Mouse (Mus musculus): ENCODE measurements around the gene Kcnj15. TPM values are rescaled to one million over a fixed set of nuclear protein-coding genes. Genes with fewer than 3 reads are reported as not detected.

The Kcnj15 gene
- polyA plus RNA-seq, 1 experiment from 2014 or later, result 0.27 TPM

DNA sequence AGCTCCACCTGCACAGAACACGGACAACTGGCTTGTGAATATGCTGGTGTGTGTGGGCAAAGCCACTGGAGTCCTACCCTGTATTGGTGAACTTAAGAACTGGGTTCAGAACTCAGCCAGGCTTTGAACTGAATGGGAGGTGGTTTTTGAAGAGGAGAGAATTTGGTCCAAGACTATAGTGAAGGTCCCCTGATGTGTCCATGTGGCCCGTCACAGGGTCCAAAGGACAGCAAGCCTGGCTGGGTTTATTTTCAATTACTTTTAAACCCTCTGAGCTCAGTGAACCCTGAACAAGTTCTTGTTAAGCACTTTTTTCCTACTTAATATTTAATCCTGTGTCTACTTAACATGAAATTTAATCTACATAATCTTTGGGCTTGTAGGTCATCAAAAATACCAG, 30.3 kb downstream of the Kcnj15 start:
- Histone ChIP-seq H3K4me1 (ENCODE audit: control insufficient read depth, insufficient read depth, low read length) (no peaks in the 10 kb centered on the region), H3K4me3 (ENCODE audit: low read depth, low read length) (no peak overlapping the region), H3K9ac (replicated peaks; ENCODE audit: low read length) (no peak overlapping the region), H3K4me2 (ENCODE audit: low read depth, low read length) (no peak overlapping the region), H3K27ac (replicated peaks; ENCODE audit: low read depth, low read length) (no peak overlapping the region), H3K9me3 (replicated peaks; ENCODE audit: control insufficient read depth, low read length) (no peaks in the 10 kb centered on the region), H3K27me3 (ENCODE audit: control insufficient read depth, insufficient read depth, low read length) (no peaks in the 10 kb centered on the region), H3K36me3 (replicated peaks; ENCODE audit: control insufficient read depth, insufficient read depth, low read depth, low read length) (no peaks in the 10 kb centered on the region)
- DNase-seq (ENCODE audit: low spot score) (no peak), ATAC-seq (replicated peaks; ENCODE audit: insufficient number of reproducible peaks, low FRiP score, low TSS enrichment, low read depth) (no peak)
- WGBS, result 79% methylated on average over 2 of the region's 2 CpGs

DNA sequence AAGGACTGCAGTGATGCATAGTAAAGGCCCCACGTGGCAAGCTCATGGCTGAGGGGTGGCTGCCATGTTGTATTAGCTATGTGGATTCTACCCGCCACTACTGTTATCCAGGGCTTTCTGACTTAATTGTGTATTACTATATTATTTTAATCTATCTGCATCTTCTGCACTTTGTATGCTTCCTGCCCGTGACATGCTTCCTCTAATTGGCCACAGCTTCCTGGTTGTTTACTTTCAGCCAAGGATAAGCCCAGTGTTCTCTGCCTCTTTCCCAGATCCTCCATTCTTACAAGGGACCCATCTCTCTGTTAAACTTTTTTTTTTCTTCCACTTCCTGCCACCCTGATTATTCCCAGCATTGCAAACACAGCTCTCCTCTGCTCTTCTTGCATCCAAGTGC, 32.0 kb downstream of the Kcnj15 start:
- WGBS, result 73% methylated on average over 3 of the region's 3 CpGs
- H3K9me3 ChIP-seq (replicated peaks; ENCODE audit: control insufficient read depth, low read length), result no peaks in the 10 kb centered on the region
- H3K4me1 ChIP-seq (ENCODE audit: control insufficient read depth, insufficient read depth, low read length), result no peaks in the 10 kb centered on the region
- ATAC-seq (replicated peaks; ENCODE audit: insufficient number of reproducible peaks, low FRiP score, low TSS enrichment, low read depth) (no peak), DNase-seq (ENCODE audit: low spot score) (no peak)
- H3K27ac ChIP-seq (replicated peaks; ENCODE audit: low read depth, low read length), result no peak overlapping the region
- H3K4me3 ChIP-seq (ENCODE audit: low read depth, low read length), result no peak overlapping the region
- H3K27me3 ChIP-seq (ENCODE audit: control insufficient read depth, insufficient read depth, low read length), result no peaks in the 10 kb centered on the region
- no peak overlapping the region for H3K4me2 ChIP-seq (ENCODE audit: low read depth, low read length)
- no peaks in the 10 kb centered on the region for H3K36me3 ChIP-seq (replicated peaks; ENCODE audit: control insufficient read depth, insufficient read depth, low read depth, low read length)
- H3K9ac ChIP-seq (replicated peaks; ENCODE audit: low read length), result no peak overlapping the region

DNA sequence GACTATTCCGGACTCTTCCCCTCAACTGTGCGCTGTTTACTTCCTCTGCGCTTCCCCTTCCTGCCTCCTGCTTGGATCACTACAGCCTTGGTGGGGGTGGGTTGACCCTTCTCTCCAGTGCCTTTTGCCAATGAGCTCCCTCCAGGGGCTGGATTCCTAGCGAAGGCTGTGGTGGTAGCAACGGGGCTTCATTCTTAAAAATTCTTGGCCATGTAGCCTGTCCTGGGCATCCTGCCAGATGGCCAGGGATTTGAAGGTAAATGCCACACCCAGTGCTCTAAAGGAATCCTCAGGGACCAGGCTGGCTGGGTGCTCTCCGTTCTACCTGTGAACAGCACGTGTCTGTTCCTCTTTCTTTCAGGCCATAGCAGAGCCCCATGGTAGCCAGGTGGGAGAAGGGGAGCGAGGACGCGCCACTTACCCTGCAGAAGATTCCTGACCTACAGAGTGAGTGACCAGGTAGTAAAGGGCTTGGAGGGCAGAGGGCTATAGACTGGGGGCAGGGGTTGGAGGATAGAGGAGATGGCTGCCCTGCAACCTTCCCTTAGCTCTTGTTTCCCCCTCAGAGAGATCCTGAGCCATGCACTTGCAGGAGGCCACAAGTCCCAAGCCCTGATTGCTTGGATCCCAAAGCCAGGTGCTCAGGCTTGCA, 34.2 kb downstream of the Kcnj15 start:
- H3K36me3 ChIP-seq (replicated peaks; ENCODE audit: control insufficient read depth, insufficient read depth, low read depth, low read length), result no peaks in the 10 kb centered on the region
- H3K9me3 ChIP-seq (replicated peaks; ENCODE audit: control insufficient read depth, low read length), result no peaks in the 10 kb centered on the region
- H3K4me2 ChIP-seq (ENCODE audit: low read depth, low read length), result no peak overlapping the region
- no peaks in the 10 kb centered on the region for H3K27me3 ChIP-seq (ENCODE audit: control insufficient read depth, insufficient read depth, low read length)
- ATAC-seq (replicated peaks; ENCODE audit: insufficient number of reproducible peaks, low FRiP score, low TSS enrichment, low read depth) (no peak), DNase-seq (ENCODE audit: low spot score) (no peak)
- no peak overlapping the region; the same call in 1 of the 2 replicates for H3K9ac ChIP-seq (replicated peaks; ENCODE audit: low read length)
- 75% methylated on average over 10 of the region's 10 CpGs for WGBS
- no peaks in the 10 kb centered on the region for H3K4me1 ChIP-seq (ENCODE audit: control insufficient read depth, insufficient read depth, low read length)
- H3K4me3 ChIP-seq (ENCODE audit: low read depth, low read length), result no peak overlapping the region
- no peak overlapping the region for H3K27ac ChIP-seq (replicated peaks; ENCODE audit: low read depth, low read length)

DNA sequence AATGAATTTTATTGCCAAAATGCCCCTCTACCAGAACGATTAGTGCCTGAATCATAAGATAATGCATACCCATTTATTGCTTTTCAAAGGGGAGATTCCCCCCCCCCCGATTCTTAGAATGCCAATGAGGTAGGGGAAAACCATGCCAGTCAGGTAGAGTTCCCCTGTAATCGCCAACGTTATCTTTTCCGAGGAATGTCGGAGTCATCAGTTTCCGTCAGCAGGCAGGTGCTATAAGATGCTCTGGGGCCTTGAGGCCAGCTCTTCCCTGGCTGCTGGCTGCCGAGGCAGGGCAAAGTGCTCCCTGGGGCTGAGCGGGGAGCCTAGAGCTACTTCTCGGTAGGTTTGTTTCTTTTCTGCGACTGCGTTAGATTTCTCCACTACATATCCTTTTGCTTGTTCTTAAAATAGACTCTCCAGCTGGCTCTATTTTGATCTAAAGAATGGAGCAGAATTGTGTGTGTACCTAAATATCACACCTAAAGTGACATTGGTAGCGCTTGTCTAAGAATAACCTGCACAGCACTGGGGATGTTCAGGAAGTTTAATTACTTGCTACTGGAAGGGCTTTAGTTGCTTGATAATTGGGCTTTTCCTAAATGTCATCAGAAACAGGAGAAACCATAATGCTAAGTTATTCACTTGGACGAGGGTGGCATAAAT, 35.6 kb downstream of the Kcnj15 start:
- no peak overlapping the region for H3K4me2 ChIP-seq (ENCODE audit: low read depth, low read length)
- H3K36me3 ChIP-seq (replicated peaks; ENCODE audit: control insufficient read depth, insufficient read depth, low read depth, low read length), result no peaks in the 10 kb centered on the region
- 84% methylated on average over 14 of the region's 14 CpGs for WGBS
- H3K27me3 ChIP-seq (ENCODE audit: control insufficient read depth, insufficient read depth, low read length), result no peaks in the 10 kb centered on the region
- no peaks in the 10 kb centered on the region for H3K4me1 ChIP-seq (ENCODE audit: control insufficient read depth, insufficient read depth, low read length)
- DNase-seq (ENCODE audit: low spot score) (no peak), ATAC-seq (replicated peaks; ENCODE audit: insufficient number of reproducible peaks, low FRiP score, low TSS enrichment, low read depth) (no peak)
- no peak overlapping the region for H3K27ac ChIP-seq (replicated peaks; ENCODE audit: low read depth, low read length)
- H3K9ac ChIP-seq (replicated peaks; ENCODE audit: low read length), result no peak overlapping the region
- no peak overlapping the region for H3K4me3 ChIP-seq (ENCODE audit: low read depth, low read length)
- H3K9me3 ChIP-seq (replicated peaks; ENCODE audit: control insufficient read depth, low read length), result no peaks in the 10 kb centered on the region

DNA sequence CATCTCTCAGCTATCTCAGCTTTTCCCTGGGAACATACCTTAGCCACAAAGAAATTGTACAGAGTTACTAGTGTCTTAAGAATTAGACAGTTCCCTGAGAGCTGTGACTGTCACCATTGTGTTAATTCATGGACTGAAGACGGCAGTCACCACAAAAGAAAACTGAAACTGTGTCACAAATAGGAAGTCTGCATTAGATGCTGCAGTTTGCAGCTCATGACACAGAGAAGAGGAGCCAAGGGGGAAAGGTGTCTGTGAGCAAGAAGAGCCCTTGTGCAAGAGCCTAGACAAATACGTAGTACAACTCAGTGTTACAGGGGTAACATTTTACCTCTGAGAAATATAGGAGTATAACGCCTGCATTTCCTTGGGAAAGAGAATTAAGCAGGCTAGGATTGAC, 40.3 kb downstream of the Kcnj15 start:
- DNase-seq (ENCODE audit: low spot score), result no peak
- WGBS, result 71% methylated on average over 3 of the region's 3 CpGs

DNA sequence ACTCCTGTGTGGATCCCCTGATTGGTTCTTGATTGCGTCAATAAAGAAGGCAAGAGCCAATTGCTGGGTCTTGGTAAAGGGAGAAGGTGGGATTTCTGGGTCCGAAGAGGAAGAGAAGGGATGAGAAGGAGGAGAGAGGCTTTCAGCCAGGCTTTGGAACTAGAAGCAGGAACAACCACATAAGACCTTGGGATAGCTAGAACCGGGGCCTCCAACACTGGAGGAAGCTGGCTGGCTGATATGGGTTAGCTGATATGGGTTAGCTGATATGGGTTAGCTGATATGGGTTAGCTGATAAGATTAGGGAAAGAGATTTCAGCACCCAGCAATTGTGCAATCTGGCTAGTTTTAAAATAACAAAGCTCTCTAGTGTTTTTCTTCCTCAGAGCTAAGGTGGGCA, 44.3 kb downstream of the Kcnj15 start:
- no peak overlapping the region for H3K4me3 ChIP-seq (ENCODE audit: low read depth, low read length)
- no peaks in the 10 kb centered on the region for H3K4me1 ChIP-seq (ENCODE audit: control insufficient read depth, insufficient read depth, low read length)
- H3K9me3 ChIP-seq (replicated peaks; ENCODE audit: control insufficient read depth, low read length), result no peaks in the 10 kb centered on the region
- H3K27ac ChIP-seq (replicated peaks; ENCODE audit: low read depth, low read length), result no peak overlapping the region
- DNase-seq (ENCODE audit: low spot score) (no peak), ATAC-seq (replicated peaks; ENCODE audit: insufficient number of reproducible peaks, low FRiP score, low TSS enrichment, low read depth) (no peak)
- no peaks in the 10 kb centered on the region for H3K27me3 ChIP-seq (ENCODE audit: control insufficient read depth, insufficient read depth, low read length)
- 91% methylated on average over 3 of the region's 3 CpGs for WGBS
- no peaks in the 10 kb centered on the region for H3K36me3 ChIP-seq (replicated peaks; ENCODE audit: control insufficient read depth, insufficient read depth, low read depth, low read length)
- no peak overlapping the region for H3K9ac ChIP-seq (replicated peaks; ENCODE audit: low read length)
- H3K4me2 ChIP-seq (ENCODE audit: low read depth, low read length), result no peak overlapping the region

More for the DNA sequence above, 40.3 kb downstream of the Kcnj15 start:
- Histone ChIP-seq H3K4me3 (ENCODE audit: low read depth, low read length) (no peak overlapping the region), H3K9ac (replicated peaks; ENCODE audit: low read length) (no peak overlapping the region), H3K27ac (replicated peaks; ENCODE audit: low read depth, low read length) (no peak overlapping the region), H3K4me1 (ENCODE audit: control insufficient read depth, insufficient read depth, low read length) (no peaks in the 10 kb centered on the region), H3K36me3 (replicated peaks; ENCODE audit: control insufficient read depth, insufficient read depth, low read depth, low read length) (no peaks in the 10 kb centered on the region), H3K4me2 (ENCODE audit: low read depth, low read length) (no peak overlapping the region), H3K27me3 (ENCODE audit: control insufficient read depth, insufficient read depth, low read length) (no peaks in the 10 kb centered on the region), H3K9me3 (replicated peaks; ENCODE audit: control insufficient read depth, low read length) (no peaks in the 10 kb centered on the region)
- no peak for ATAC-seq (replicated peaks; ENCODE audit: insufficient number of reproducible peaks, low FRiP score, low TSS enrichment, low read depth)

DNA sequence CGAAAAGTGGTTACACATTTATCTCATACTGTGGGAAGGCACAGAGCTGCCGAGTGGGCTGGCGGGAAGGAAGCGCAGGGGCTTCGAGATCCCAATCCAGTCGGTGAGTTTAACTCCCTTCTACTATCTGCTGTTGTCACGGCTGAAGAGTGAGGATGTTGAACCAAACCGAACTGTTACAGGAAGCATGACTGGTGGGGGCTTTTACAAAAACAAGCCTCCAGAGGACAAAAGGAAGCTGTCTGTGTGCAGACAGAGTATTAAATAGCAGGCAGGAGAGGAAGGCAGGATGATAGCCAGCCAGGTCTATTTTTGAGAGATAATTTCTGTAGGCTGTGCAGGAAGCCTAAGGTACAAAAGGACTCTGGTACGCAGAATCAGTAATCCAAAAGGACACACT, 46.3 kb downstream of the Kcnj15 start:
- DNase-seq (ENCODE audit: low spot score) (no peak), ATAC-seq (replicated peaks; ENCODE audit: insufficient number of reproducible peaks, low FRiP score, low TSS enrichment, low read depth) (no peak)
- Histone ChIP-seq H3K27me3 (ENCODE audit: control insufficient read depth, insufficient read depth, low read length) (no peaks in the 10 kb centered on the region), H3K9ac (replicated peaks; ENCODE audit: low read length) (no peak overlapping the region), H3K27ac (replicated peaks; ENCODE audit: low read depth, low read length) (no peak overlapping the region), H3K4me2 (ENCODE audit: low read depth, low read length) (no peak overlapping the region), H3K4me1 (ENCODE audit: control insufficient read depth, insufficient read depth, low read length) (no peaks in the 10 kb centered on the region), H3K4me3 (ENCODE audit: low read depth, low read length) (no peak overlapping the region), H3K36me3 (replicated peaks; ENCODE audit: control insufficient read depth, insufficient read depth, low read depth, low read length) (no peaks in the 10 kb centered on the region), H3K9me3 (replicated peaks; ENCODE audit: control insufficient read depth, low read length) (no peaks in the 10 kb centered on the region)
- WGBS, result 55% methylated on average over 9 of the region's 9 CpGs

DNA sequence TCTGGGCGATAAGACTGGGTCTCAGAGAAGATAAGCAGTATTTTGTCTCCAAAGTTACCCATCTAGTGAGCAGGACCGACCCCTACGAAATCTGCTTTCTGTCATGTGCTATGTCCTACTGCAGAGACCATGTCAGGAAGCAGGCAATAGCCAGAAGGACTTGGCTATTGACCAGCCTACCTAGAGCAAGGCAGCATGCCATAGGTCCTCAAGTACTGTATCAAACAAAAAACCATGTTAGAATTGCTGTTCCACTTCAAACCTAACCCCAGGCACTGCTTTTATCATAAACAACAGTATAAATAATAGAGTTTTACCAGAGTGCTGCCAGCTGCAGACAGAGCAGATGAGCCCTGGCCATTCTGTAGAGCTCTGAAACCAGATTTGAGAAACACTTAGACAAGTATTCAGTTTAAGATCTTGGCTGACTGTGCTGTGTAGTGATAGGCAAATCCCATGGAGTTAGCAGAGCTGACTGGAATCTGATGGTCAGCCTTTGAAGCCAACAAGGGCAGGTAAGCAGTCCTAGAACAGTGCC, 50.5 kb downstream of the Kcnj15 start:
- Histone ChIP-seq H3K36me3 (replicated peaks; ENCODE audit: control insufficient read depth, insufficient read depth, low read depth, low read length) (no peaks in the 10 kb centered on the region), H3K4me2 (ENCODE audit: low read depth, low read length) (no peak overlapping the region), H3K9me3 (replicated peaks; ENCODE audit: control insufficient read depth, low read length) (no peaks in the 10 kb centered on the region), H3K27me3 (ENCODE audit: control insufficient read depth, insufficient read depth, low read length) (no peaks in the 10 kb centered on the region), H3K27ac (replicated peaks; ENCODE audit: low read depth, low read length) (no peak overlapping the region), H3K4me3 (ENCODE audit: low read depth, low read length) (no peak overlapping the region), H3K9ac (replicated peaks; ENCODE audit: low read length) (no peak overlapping the region), H3K4me1 (ENCODE audit: control insufficient read depth, insufficient read depth, low read length) (no peaks in the 10 kb centered on the region)
- 86% methylated on average over 3 of the region's 3 CpGs for WGBS
- DNase-seq (ENCODE audit: low spot score), result no peak
- no peak for ATAC-seq (replicated peaks; ENCODE audit: insufficient number of reproducible peaks, low FRiP score, low TSS enrichment, low read depth)

All from embryonic facial prominence, embryonic 11.5 days (tissue).